Mouse (Mus musculus) lung, postnatal 4 days (tissue): ENCODE measurements at regions not wholly inside any gene's neighbourhood (a gene's known extent, or its start where the extent isn't known, plus 50 kb on each side); places are given as distances from the start of the nearest gene placed in this dataset.
"Not testable (repeated sequence)": the region's sequence is repeated elsewhere in the genome, so short reads cannot be mapped to it uniquely, and the experiment has no call there.

Experiments
- DNase-seq, 2 experiments: peaks; one replicate each; pipeline ENCODE4 v3.0.0; 2021

DNA sequence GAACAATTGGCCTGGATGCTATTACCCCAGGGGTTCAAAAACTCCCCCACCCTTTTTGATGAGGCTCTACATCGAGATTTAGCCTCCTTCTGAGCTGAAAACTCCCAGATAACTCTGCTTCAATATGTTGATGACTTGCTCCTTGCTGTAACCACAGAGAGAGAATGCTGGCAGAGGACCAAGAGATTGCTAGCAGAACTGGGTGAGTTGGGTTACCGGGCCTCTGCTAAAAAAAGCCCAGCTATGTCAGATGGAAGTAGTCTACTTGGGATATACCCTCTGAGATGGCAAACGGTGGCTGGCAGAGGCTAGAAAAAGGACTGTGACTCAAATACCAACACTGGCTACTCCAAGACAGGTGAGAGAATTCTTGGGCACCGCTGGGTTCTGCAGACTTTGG is 63.9 kb upstream of the Gm906 start:
- DNase-seq, result not testable (repeated sequence)

DNA sequence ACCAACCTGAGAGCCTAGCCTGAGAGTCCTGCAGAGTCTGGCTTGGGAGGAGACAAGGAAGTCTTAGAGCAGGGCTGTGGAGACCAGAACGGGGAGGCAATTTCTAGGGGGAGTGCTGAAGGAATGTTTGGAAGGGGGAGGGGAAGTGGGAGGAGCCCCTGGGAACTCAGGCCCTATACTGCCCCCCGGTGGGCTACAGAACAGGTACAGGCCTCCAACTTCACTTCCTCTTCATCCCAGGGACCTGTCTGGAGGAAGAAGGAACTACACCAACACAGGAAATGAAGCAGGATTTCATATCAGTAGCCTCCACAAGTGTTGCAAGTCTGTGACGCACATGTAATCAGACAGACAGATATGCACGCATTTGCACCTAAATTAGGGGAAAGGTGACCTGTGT is 72.4 kb upstream of the Gm906 start:
- DNase-seq, result no peak

DNA sequence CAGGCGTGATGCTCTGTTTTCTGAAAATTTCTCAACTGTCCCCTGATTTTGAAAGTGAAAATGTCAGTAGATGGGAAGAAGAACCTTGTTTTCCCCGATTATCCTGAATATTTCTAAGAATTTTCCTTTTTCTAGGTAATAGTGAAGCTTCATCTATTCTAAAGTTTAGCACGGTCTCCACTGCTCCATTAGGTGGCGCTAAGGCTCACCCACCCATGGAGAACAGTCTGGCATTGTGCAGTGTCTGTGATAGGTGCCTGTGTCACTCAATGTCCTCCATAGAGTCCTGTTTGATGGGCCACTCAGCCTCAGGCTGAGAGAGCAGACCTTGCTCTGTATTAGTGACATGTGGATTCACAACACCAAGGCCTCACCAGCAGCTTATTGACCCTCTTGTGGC is 78.5 kb upstream of the Gm906 start:
- DNase-seq, result no peak

DNA sequence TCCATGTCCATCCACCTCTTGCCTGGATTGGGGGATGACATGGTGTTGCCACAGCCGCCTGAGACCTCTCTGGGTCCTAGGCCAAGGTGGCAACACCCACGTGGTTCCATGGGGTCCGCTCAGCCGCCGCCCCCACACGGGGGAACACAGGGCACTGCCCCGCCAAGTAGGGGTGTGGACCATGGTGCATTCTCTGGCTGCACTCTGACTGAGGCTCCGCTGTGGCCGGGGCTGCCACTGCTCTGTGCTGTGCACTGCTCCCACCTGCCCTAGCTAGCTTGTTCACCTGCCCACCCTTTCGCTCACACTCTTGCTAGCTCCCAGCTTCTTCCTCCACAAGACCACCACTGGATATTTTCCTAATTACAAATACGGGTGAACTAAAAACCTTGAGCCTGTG is 73.5 kb upstream of the Fbxw17 start:
- DNase-seq, result no peak

DNA sequence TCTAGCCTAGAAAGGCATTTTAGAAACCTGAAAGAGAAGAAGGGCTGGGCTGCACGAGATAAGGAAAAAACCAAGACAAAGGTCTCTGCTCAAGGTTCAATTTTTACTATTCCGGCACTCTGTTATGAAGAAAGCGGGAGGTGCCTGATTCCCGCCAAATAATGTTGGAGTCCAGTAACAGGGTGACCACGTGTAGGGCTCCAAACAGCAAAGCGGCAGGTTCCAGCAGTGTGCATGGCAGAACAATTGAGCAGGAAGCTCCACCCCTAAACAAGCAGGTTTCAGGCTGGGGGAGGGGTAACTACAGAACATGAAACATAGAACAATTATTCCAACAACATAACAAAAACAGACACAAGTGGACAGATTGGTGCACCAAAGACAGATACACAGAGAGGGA is 65.7 kb upstream of the Fbxw17 start:
- DNase-seq, result no peak

DNA sequence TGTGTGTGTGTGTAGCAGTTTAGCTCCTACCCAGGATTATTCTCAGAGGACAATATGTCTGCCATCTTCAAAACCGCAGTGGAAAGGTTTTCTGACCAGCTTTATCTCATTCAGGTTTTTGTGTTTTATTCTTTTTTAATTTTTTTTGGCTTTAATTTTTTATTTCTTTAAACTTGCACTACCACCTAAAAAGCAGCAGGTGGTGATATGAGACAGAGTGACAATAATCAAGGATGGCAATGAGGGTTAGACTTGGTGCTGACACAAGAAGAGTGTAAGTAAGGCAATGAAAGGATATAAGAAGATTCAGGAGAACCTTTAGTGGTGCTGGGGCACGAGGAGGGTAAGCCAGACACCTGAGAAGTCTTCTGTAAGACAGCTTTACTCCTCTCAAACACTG is 62.4 kb upstream of the Fbxw17 start:
- DNase-seq, result peak in 1 of 2 experiments; percentile 2

DNA sequence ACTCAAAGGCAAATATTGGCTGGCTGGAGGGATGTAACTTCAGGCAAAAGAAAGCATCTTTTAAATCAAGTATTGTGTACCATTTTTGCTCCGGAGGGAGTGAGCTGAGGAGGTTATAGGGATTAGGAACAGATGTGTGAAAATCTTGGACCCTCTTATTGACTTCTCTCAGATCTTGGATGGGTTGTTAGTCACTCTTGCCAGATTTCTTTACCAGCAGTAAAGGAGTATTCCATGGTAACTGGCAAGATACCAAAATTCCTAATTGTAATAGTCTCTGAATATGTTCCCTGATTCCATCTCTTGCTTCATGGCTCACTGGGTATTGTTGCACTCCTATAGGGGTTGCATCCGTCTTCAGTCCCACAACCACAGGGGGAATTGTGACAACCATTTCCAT is 58.1 kb upstream of the Fbxw17 start:
- DNase-seq, result no peak
